Mouse (Mus musculus): ENCODE results near the gene St8sia4.

- TF ChIP-seq POLR2A (IDR thresholded peaks at IDR 0.05; ENCODE audit: extremely low read depth, insufficient read depth, low read length): no peak
- no peak for TF ChIP-seq CTCF (IDR thresholded peaks at IDR 0.05; ENCODE audit: low read depth, low read length)
Measured at GRCm38 (mm10) chr1:95666541-95667320, 640 bp downstream of the St8sia4 start.
